Mouse (Mus musculus) ES-E14 (cell line): ENCODE measurements at regions not wholly inside any gene's neighbourhood (a gene's known extent, or its start where the extent isn't known, plus 50 kb on each side); places are given as distances from the start of the nearest gene placed in this dataset.

ENCODE experiments used
- DNase-seq: peaks from one replicate; pipeline ENCODE4 v3.0.0-alpha.2; 2013; ENCODE audit warnings: low read depth, low spot score
- H3K27ac ChIP-seq: 2 replicates; pipeline ENCODE4 v1.5.1; 2012; ENCODE audit warnings: low read depth, mild to moderate bottlenecking, low read length, moderate library complexity, mixed read lengths; ENCODE audit not compliant: poor library complexity, insufficient read depth, severe bottlenecking
- H3K36me3 ChIP-seq: 2 replicates; pipeline ENCODE4 v1.6.1; 2012; ENCODE audit warnings: mild to moderate bottlenecking, low read length, moderate library complexity, mixed read lengths; ENCODE audit not compliant: control insufficient read depth, poor library complexity, insufficient read depth, severe bottlenecking
- H3K4me1 ChIP-seq, 2 experiments: fragments of 150-350 bp in 1 of 2; sonication (generic) in 1 of 2; 2 replicates each; pipeline ENCODE4 v1.6.1; 2012; ENCODE audit warnings: low read length in 2 of 2, mild to moderate bottlenecking in 1 of 2, mixed read lengths in 1 of 2; ENCODE audit not compliant: control insufficient read depth in 2 of 2, insufficient read depth in 2 of 2, poor library complexity in 1 of 2
- H3K4me3 ChIP-seq, 2 experiments: fragments of 150-350 bp in 1 of 2; sonication (generic) in 1 of 2; 2 replicates each; pipeline ENCODE4 v1.5.1; 2012; ENCODE audit warnings: low read length in 2 of 2, low read depth in 1 of 2, mild to moderate bottlenecking in 1 of 2, mixed read lengths in 1 of 2; ENCODE audit not compliant: insufficient read depth in 1 of 2, poor library complexity in 1 of 2, severe bottlenecking in 1 of 2
- H3K9ac ChIP-seq: 2 replicates; pipeline ENCODE4 v1.6.1; 2012; ENCODE audit warnings: low read depth, mild to moderate bottlenecking, low read length, mixed read lengths; ENCODE audit not compliant: poor library complexity, insufficient read depth, severe bottlenecking
- H3K9me3 ChIP-seq: fragments of 150-350 bp; sonication (generic); 2 replicates; pipeline ENCODE4 v1.6.1; 2012; ENCODE audit warnings: low read depth, mild to moderate bottlenecking, low read length; ENCODE audit not compliant: control insufficient read depth, insufficient read depth
- CHD2 ChIP-seq: IDR thresholded peaks from 2 replicates; pipeline ENCODE4 v1.6.1; 2014; ENCODE audit warnings: mild to moderate bottlenecking, low read depth, low read length, inconsistent platforms
- HCFC1 ChIP-seq: IDR thresholded peaks from 2 replicates; pipeline ENCODE4 v1.6.1; 2012; ENCODE audit warnings: low read length, inconsistent platforms, borderline replicate concordance; ENCODE audit not compliant: insufficient read depth
- MAFK ChIP-seq: IDR thresholded peaks from 2 replicates; pipeline ENCODE4 v1.6.1; 2014; ENCODE audit warnings: mild to moderate bottlenecking, low read depth, low read length, inconsistent platforms; ENCODE audit not compliant: insufficient read depth
- ZC3H11A ChIP-seq: IDR thresholded peaks from 2 replicates; pipeline ENCODE4 v1.6.1; 2012; ENCODE audit warnings: low read depth, mild to moderate bottlenecking, inconsistent platforms, low read length, borderline replicate concordance
- ZNF384 ChIP-seq: IDR thresholded peaks from 2 replicates; pipeline ENCODE4 v1.6.1; 2012; ENCODE audit warnings: low read depth, low read length, inconsistent platforms
- in situ Hi-C, 2 experiments: fragments of 600-800 bp; cut with MboI; formaldehyde crosslinking; loops; one replicate each; pipeline ENCODE4 v1.15.1; 2025; ENCODE audit warnings: low sequenced_read_pairs in 2 of 2, inconsistent platforms in 1 of 2; ENCODE audit not compliant: unreplicated experiment in 2 of 2

- in situ Hi-C loops = no loop called here
- H3K9ac ChIP-seq = no peak overlapping the region
- no peaks in the 10 kb centered on the region for H3K36me3 ChIP-seq
- no peak for DNase-seq
- H3K4me3 ChIP-seq = no peak overlapping the region
- H3K27ac ChIP-seq = no peak overlapping the region
- TF ChIP-seq HCFC1 = no peak
- no peak for TF ChIP-seq ZC3H11A
- TF ChIP-seq CHD2 = no peak
- no peak for TF ChIP-seq MAFK
- no peak for TF ChIP-seq ZNF384
- H3K9me3 ChIP-seq = no peaks in the 10 kb centered on the region
- H3K4me1 ChIP-seq = no peaks in the 10 kb centered on the region
Observed at GRCm38 (mm10) chr15:15648734-15649133, 1079.8 kb upstream of the Cdh9 start.

- in situ Hi-C loops = no loop called here
- no peak for TF ChIP-seq ZC3H11A
- 0 out of 2 replicates have a peak, but pooled peaks have one; percentile 13 for TF ChIP-seq MAFK
- no peak for TF ChIP-seq ZNF384
- TF ChIP-seq CHD2 = no peak
- TF ChIP-seq HCFC1 = no peak
- Histone ChIP-seq H3K36me3 (no peaks in the 10 kb centered on the region), H3K27ac (no peak overlapping the region), H3K4me3 (no peak overlapping the region), H3K9ac (no peak overlapping the region), H3K9me3 (no peaks in the 10 kb centered on the region), H3K4me1 (no peaks in the 10 kb centered on the region)
- no peak for DNase-seq
Observed at GRCm38 (mm10) chr15:15666744-15667143, 1061.8 kb upstream of the Cdh9 start.

- no peak overlapping the region for H3K4me3 ChIP-seq
- no peak overlapping the region for H3K27ac ChIP-seq
- no peak overlapping the region for H3K9ac ChIP-seq
- no peak for TF ChIP-seq ZC3H11A
- no peak for TF ChIP-seq ZNF384
- TF ChIP-seq CHD2 = no peak
- TF ChIP-seq MAFK = no peak
- TF ChIP-seq HCFC1 = no peak
- DNase-seq = no peak
- no peaks in the 10 kb centered on the region for H3K36me3 ChIP-seq
- H3K4me1 ChIP-seq = no peaks in the 10 kb centered on the region
- H3K9me3 ChIP-seq = no peaks in the 10 kb centered on the region
- in situ Hi-C loops = no loop called here
Observed at GRCm38 (mm10) chr15:15692713-15693112, 1035.8 kb upstream of the Cdh9 start.

- Histone ChIP-seq H3K4me3 (no peak overlapping the region), H3K9ac (no peak overlapping the region), H3K36me3 (no peaks in the 10 kb centered on the region), H3K4me1 (no peaks in the 10 kb centered on the region), H3K27ac (no peak overlapping the region), H3K9me3 (no peaks in the 10 kb centered on the region)
- DNase-seq = no peak
- in situ Hi-C loops = no loop called here
- TF ChIP-seq CHD2 (no peak), MAFK (no peak), HCFC1 (no peak)
Observed at GRCm38 (mm10) chr15:15716694-15717093, 1011.9 kb upstream of the Cdh9 start.

GRCm38 (mm10) chr15:15741987-15742386, 986.6 kb upstream of the Cdh9 start:
- DNase-seq = no peak
- in situ Hi-C loops = no loop called here
- no peak overlapping the region for H3K27ac ChIP-seq
- no peaks in the 10 kb centered on the region for H3K36me3 ChIP-seq
- no peaks in the 10 kb centered on the region for H3K4me1 ChIP-seq
- no peak for TF ChIP-seq ZNF384
- no peak for TF ChIP-seq ZC3H11A
- TF ChIP-seq HCFC1 = no peak
- TF ChIP-seq MAFK = no peak
- TF ChIP-seq CHD2 = no peak
- H3K4me3 ChIP-seq = no peak overlapping the region
- no peak overlapping the region for H3K9ac ChIP-seq
- H3K9me3 ChIP-seq = no peaks in the 10 kb centered on the region
